Mouse (Mus musculus): ENCODE results near the gene Olfr926.
"Not testable (repeated sequence)": the region's sequence is repeated elsewhere in the genome, so short reads cannot be mapped to it uniquely, and the experiment has no call there.

Gene Olfr926

DNA sequence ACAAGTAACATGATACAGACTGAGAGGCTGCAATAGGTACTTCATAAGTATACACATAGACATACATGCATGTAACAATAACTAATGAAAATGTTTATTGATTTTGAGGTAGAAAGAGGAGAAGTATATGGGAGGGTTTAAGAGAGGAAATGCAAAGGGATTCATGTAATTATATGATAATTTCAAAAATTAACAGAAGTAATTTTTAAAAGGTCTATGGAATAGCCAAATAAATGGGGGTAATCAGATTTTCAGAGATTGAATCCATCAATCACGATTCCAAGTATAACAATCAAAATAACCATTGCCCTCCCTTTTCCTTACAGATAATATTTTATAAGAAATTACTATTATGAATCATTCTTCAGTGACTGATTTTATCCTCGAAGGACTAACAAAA is at the start of gene Olfr926:
Gene Olfr926, plus strand, starts transcription at position 301 of the 400 bp plus-strand sequence.
- no peak for DNase-seq

DNA sequence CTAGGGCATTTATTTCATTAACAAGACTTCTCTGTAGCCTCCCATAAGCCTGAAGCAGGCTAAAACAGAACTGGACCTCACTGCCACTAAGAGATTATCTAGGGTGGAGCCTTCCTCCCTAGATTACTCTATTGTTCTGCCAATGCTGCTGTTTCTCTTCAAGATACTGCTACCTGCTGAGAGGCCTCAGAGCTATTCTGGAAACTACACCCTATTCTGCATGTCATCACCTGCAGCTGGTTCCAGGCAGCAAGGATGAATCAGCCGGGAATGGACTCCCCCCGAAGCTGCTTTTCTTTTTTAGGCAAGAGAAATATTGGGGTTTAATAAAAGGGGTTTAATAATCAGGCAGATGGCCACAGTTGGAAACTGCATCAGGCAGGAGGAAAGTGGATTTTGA is 43.9 kb upstream of the Olfr926 start:
- DNase-seq = no peak

DNA sequence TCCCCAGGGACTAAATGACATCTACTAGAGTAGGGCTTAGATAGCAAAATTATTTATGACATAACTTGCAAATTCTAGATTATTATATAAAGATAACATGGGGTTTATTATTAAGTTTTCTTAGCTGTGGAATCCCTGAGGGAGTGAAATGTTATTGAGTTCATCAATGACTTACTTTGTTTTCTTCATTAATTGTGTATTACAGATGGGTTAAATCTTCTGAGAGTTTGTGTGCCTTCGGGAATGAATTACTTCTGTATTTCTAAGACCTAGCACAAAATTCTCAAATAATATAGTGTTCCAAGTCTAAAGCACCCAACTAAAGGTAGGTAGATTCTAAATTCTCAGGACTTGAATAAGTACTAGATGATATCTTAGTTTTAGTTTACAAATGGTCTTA is 32.8 kb upstream of the Olfr926 start, which contains the start of gene Olfr924:
Gene Olfr924, plus strand, starts transcription at position 301 of the 400 bp plus-strand sequence.
- no peak for DNase-seq

DNA sequence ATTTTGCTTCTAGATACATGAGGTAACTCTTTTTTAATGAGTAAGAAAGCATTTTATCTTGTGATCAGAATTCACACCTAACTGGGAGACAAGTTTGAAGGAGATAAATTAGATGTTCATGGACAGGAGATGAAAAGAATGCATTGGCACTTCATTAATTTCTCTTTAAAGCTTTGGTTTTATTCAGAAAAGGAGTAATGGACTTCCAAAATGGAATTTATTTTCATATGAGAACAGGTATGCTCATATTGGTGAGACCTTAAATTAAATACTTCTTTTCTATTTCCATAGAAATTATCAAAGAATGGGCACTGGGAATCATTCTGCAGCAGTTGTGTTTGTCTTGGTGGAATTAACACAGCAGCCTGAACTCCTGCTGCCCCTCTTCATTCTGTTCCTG is 22.2 kb upstream of the Olfr926 start, which contains the start of gene Olfr26:
Gene Olfr26, plus strand, starts transcription at position 301 of the 400 bp plus-strand sequence.
- DNase-seq = no peak

DNA sequence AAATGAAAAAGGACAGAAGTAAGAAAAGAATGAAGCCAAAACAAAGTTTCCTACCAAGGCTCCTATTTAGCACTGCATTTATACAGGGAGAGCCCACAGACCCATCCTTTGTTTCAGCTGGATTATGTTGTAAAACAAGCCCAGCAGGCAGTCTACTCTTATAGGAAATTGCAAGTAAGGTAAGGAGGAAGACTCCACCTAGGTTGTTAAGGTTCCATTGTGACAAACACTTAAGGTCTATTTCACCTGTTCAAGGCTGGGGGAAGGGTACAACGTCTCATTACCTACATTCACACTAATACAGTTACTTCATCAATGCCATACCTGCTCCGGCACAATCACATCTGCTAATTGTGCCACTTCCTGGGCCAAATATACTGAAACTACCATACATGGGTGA is 2.0 kb upstream of the Olfr926 start:
- not testable (repeated sequence) for DNase-seq

All from cerebellum, postnatal 25 days (tissue).